Mouse (Mus musculus) forebrain, embryonic 15.5 days (tissue): ENCODE data around the gene Lcp1. TPM values are rescaled to one million over a fixed set of nuclear protein-coding genes. Genes with fewer than 3 reads are reported as not detected.

Source experiments
- ATAC-seq: fragments of 200-750 bp; cut with Nextera tagmentation; replicated peaks from 2 replicates; pipeline ENCODE4 v1.8.0; 2017; ENCODE audit warnings: mild to moderate bottlenecking, moderate TSS enrichment, moderate library complexity
- H3K27ac ChIP-seq: fragments of 300-500 bp; sonication (generic); replicated peaks from 2 replicates; pipeline ENCODE4 v1.5.1; 2015; ENCODE audit warnings: mild to moderate bottlenecking, inconsistent platforms
- H3K27me3 ChIP-seq: fragments of 300-500 bp; sonication (generic); 2 replicates; pipeline ENCODE4 v1.6.1; 2015; ENCODE audit warnings: inconsistent platforms
- H3K36me3 ChIP-seq: fragments of 300-500 bp; sonication (generic); 2 replicates; pipeline ENCODE4 v1.6.1; 2015; ENCODE audit warnings: mild to moderate bottlenecking, inconsistent platforms
- H3K4me1 ChIP-seq: fragments of 300-500 bp; sonication (generic); 2 replicates; pipeline ENCODE4 v1.6.1; 2015; ENCODE audit warnings: inconsistent platforms
- H3K4me2 ChIP-seq: fragments of 300-500 bp; sonication (generic); replicated peaks from 2 replicates; pipeline ENCODE4 v1.6.1; 2015; ENCODE audit warnings: mild to moderate bottlenecking, inconsistent platforms
- H3K4me3 ChIP-seq: fragments of 300-500 bp; sonication (generic); 2 replicates; pipeline ENCODE4 v1.5.1; 2015; ENCODE audit warnings: mild to moderate bottlenecking, inconsistent platforms
- H3K9ac ChIP-seq: fragments of 300-500 bp; sonication (generic); replicated peaks from 2 replicates; pipeline ENCODE4 v1.6.1; 2015; ENCODE audit warnings: mild to moderate bottlenecking, inconsistent platforms
- H3K9me3 ChIP-seq: fragments of 300-500 bp; sonication (generic); 2 replicates; pipeline ENCODE4 v1.6.1; 2016; ENCODE audit warnings: inconsistent platforms
- WGBS: fragments of 180-500 bp; shearing (Covaris S2); methylation state at CpG from one replicate; pipeline ENCODE4 v1.1.7; 2015; ENCODE audit warnings: mixed read lengths; 5-methylcytosine and 5-hydroxymethylcytosine counted together
- polyA plus RNA-seq: library from polyadenylated mRNA; unstranded; fragments of >200 nt; fragmentation: Nextera tagmentation; extraction: Ambion mirVana; gene quantifications from 2 replicates; pipeline ENCODE4 v1.2.1, GENCODE M21; 2015

Gene Lcp1
- polyA plus RNA-seq, 1 experiment from 2014 or later = 12.4 TPM

GRCm38 (mm10) chr14:75190683-75191082, 59.8 kb downstream of the Lcp1 start:
- 87% methylated on average over 4 of the region's 4 CpGs for WGBS
- no peak for ATAC-seq
- H3K4me1 ChIP-seq = no peaks in the 10 kb centered on the region

GRCm38 (mm10) chr14:75192427-75192826, 61.5 kb downstream of the Lcp1 start:
- no peaks in the 10 kb centered on the region for H3K9me3 ChIP-seq
- ATAC-seq = no peak
- no peaks in the 10 kb centered on the region for H3K4me1 ChIP-seq
- no peak overlapping the region for H3K4me3 ChIP-seq
- H3K27ac ChIP-seq = no peak overlapping the region
- H3K36me3 ChIP-seq = no peaks in the 10 kb centered on the region
- WGBS = 89% methylated on average over 10 of the region's 10 CpGs
- no peaks in the 10 kb centered on the region for H3K27me3 ChIP-seq
- no peak overlapping the region for H3K9ac ChIP-seq
- no peak overlapping the region for H3K4me2 ChIP-seq

More at GRCm38 (mm10) chr14:75190683-75191082, 59.8 kb downstream of the Lcp1 start:
- Histone ChIP-seq H3K4me2 (no peak overlapping the region), H3K4me3 (no peak overlapping the region), H3K27ac (no peak overlapping the region), H3K27me3 (no peaks in the 10 kb centered on the region), H3K9me3 (no peaks in the 10 kb centered on the region), H3K36me3 (no peaks in the 10 kb centered on the region), H3K9ac (no peak overlapping the region)

GRCm38 (mm10) chr14:75192858-75193257, 62.0 kb downstream of the Lcp1 start:
- H3K4me2 ChIP-seq = no peak overlapping the region

GRCm38 (mm10) chr14:75195530-75195929, 64.6 kb downstream of the Lcp1 start:
- Histone ChIP-seq H3K4me2 (no peak overlapping the region), H3K4me1 (no peaks in the 10 kb centered on the region), H3K9me3 (no peaks in the 10 kb centered on the region), H3K9ac (no peak overlapping the region), H3K27me3 (no peaks in the 10 kb centered on the region), H3K27ac (no peak overlapping the region), H3K4me3 (no peak overlapping the region), H3K36me3 (no peaks in the 10 kb centered on the region)
- no peak for ATAC-seq
- WGBS = 94% methylated on average over 5 of the region's 5 CpGs

More at GRCm38 (mm10) chr14:75192858-75193257, 62.0 kb downstream of the Lcp1 start:
- no peak overlapping the region for H3K27ac ChIP-seq
- no peak overlapping the region for H3K9ac ChIP-seq
- H3K27me3 ChIP-seq = no peaks in the 10 kb centered on the region
- WGBS = 91% methylated on average over 10 of the region's 10 CpGs
- no peak for ATAC-seq
- no peaks in the 10 kb centered on the region for H3K36me3 ChIP-seq
- H3K9me3 ChIP-seq = no peaks in the 10 kb centered on the region
- no peaks in the 10 kb centered on the region for H3K4me1 ChIP-seq
- no peak overlapping the region for H3K4me3 ChIP-seq

GRCm38 (mm10) chr14:75197027-75197426, 66.1 kb downstream of the Lcp1 start:
- no peak; the same call in 1 of the 2 replicates for ATAC-seq
- WGBS = 41% methylated on average over 5 of the region's 5 CpGs

GRCm38 (mm10) chr14:75197660-75198059, 66.8 kb downstream of the Lcp1 start:
- Histone ChIP-seq H3K27me3 (no peaks in the 10 kb centered on the region), H3K4me2 (no peak overlapping the region), H3K4me3 (no peak overlapping the region), H3K9me3 (no peaks in the 10 kb centered on the region), H3K27ac (no peak overlapping the region), H3K9ac (no peak overlapping the region), H3K36me3 (no peaks in the 10 kb centered on the region), H3K4me1 (no peaks in the 10 kb centered on the region)
- no peak for ATAC-seq
- 67% methylated on average over 7 of the region's 7 CpGs for WGBS

More at GRCm38 (mm10) chr14:75197027-75197426, 66.1 kb downstream of the Lcp1 start:
- Histone ChIP-seq H3K4me2 (no peak overlapping the region), H3K27me3 (no peaks in the 10 kb centered on the region), H3K36me3 (no peaks in the 10 kb centered on the region), H3K4me1 (no peaks in the 10 kb centered on the region), H3K4me3 (no peak overlapping the region), H3K27ac (no peak overlapping the region), H3K9me3 (no peaks in the 10 kb centered on the region), H3K9ac (no peak overlapping the region)

- no peak overlapping the region for H3K9ac ChIP-seq
- no peaks in the 10 kb centered on the region for H3K27me3 ChIP-seq
- H3K4me3 ChIP-seq = no peak overlapping the region
- H3K27ac ChIP-seq = no peak overlapping the region
- no peak overlapping the region for H3K4me2 ChIP-seq
- no peaks in the 10 kb centered on the region for H3K9me3 ChIP-seq
- H3K4me1 ChIP-seq = 0 out of 2 replicates have a peak, but pooled peaks cover 3% of the 10 kb centered on the region
- ATAC-seq = no peak
- WGBS = 81% methylated on average over 6 of the region's 6 CpGs
- H3K36me3 ChIP-seq = no peaks in the 10 kb centered on the region
Observed at GRCm38 (mm10) chr14:75205363-75206051, 74.6 kb downstream of the Lcp1 start.

GRCm38 (mm10) chr14:75206307-75206706, 75.4 kb downstream of the Lcp1 start:
- H3K27me3 ChIP-seq = no peaks in the 10 kb centered on the region
- no peak for ATAC-seq
- H3K4me1 ChIP-seq = 0 out of 2 replicates have a peak, but pooled peaks cover 3% of the 10 kb centered on the region
- H3K36me3 ChIP-seq = no peaks in the 10 kb centered on the region
- H3K9ac ChIP-seq = no peak overlapping the region
- H3K4me3 ChIP-seq = no peak overlapping the region
- no peaks in the 10 kb centered on the region for H3K9me3 ChIP-seq
- H3K4me2 ChIP-seq = no peak overlapping the region
- H3K27ac ChIP-seq = no peak overlapping the region
- WGBS = 92% methylated on average over 4 of the region's 4 CpGs

GRCm38 (mm10) chr14:75208572-75209151, 77.8 kb downstream of the Lcp1 start:
- H3K4me3 ChIP-seq = no peak overlapping the region
- 78% methylated on average over 6 of the region's 6 CpGs for WGBS
- H3K9ac ChIP-seq = no peak overlapping the region
- H3K36me3 ChIP-seq = no peaks in the 10 kb centered on the region
- no peaks in the 10 kb centered on the region for H3K27me3 ChIP-seq
- 0 out of 2 replicates have a peak, but pooled peaks cover 3% of the 10 kb centered on the region for H3K4me1 ChIP-seq
- ATAC-seq = no peak
- H3K27ac ChIP-seq = no peak overlapping the region
- H3K4me2 ChIP-seq = no peak overlapping the region
- no peaks in the 10 kb centered on the region for H3K9me3 ChIP-seq

- Histone ChIP-seq H3K27ac (0 out of 2 replicates have a peak overlapping the region, but pooled peaks have one; percentile 20), H3K4me3 (no peak overlapping the region)
- no peak for ATAC-seq
Observed at GRCm38 (mm10) chr14:75213752-75214151, 82.9 kb downstream of the Lcp1 start.

GRCm38 (mm10) chr14:75218843-75219242, 87.9 kb downstream of the Lcp1 start:
- Histone ChIP-seq H3K27me3 (no peaks in the 10 kb centered on the region), H3K9me3 (no peaks in the 10 kb centered on the region), H3K27ac (peak overlapping the region; percentile 74), H3K4me1 (peaks cover 11% of the 10 kb centered on the region), H3K36me3 (no peaks in the 10 kb centered on the region), H3K9ac (no peak overlapping the region), H3K4me3 (no peak overlapping the region), H3K4me2 (no peak overlapping the region)
- 79% methylated on average over 2 of the region's 2 CpGs for WGBS
- ATAC-seq = peak; percentile 53

More at GRCm38 (mm10) chr14:75213752-75214151, 82.9 kb downstream of the Lcp1 start:
- 82% methylated on average over 11 of the region's 11 CpGs for WGBS
- no peaks in the 10 kb centered on the region for H3K9me3 ChIP-seq
- 0 out of 2 replicates have a peak, but pooled peaks cover 2% of the 10 kb centered on the region for H3K4me1 ChIP-seq
- no peaks in the 10 kb centered on the region for H3K36me3 ChIP-seq
- no peaks in the 10 kb centered on the region for H3K27me3 ChIP-seq
- H3K4me2 ChIP-seq = no peak overlapping the region
- no peak overlapping the region for H3K9ac ChIP-seq

- Histone ChIP-seq H3K36me3 (no peaks in the 10 kb centered on the region), H3K27me3 (no peaks in the 10 kb centered on the region), H3K9me3 (no peaks in the 10 kb centered on the region), H3K4me2 (no peak overlapping the region), H3K27ac (peak overlapping the region; percentile 74), H3K4me1 (peaks cover 11% of the 10 kb centered on the region), H3K9ac (no peak overlapping the region), H3K4me3 (no peak overlapping the region)
- peak; percentile 94 for ATAC-seq
- 38% methylated on average over 5 of the region's 5 CpGs for WGBS
Observed at GRCm38 (mm10) chr14:75219250-75219913, 88.5 kb downstream of the Lcp1 start.
